Mouse (Mus musculus): ENCODE results near the gene Tsacc. TPM values are rescaled to one million over a fixed set of nuclear protein-coding genes. Genes with fewer than 3 reads are reported as not detected.
"Not testable (repeated sequence)": the region's sequence is repeated elsewhere in the genome, so short reads cannot be mapped to it uniquely, and the experiment has no call there.

The Tsacc gene
- polyA plus RNA-seq, 1 experiment from 2014 or later: 10.9 TPM

- Histone ChIP-seq H3K4me1 (replicated peaks) (peaks cover 24% of the 10 kb centered on the region), H3K27ac (no peak overlapping the region), H3K36me3 (peaks cover 48% of the 10 kb centered on the region), H3K4me3 (no peak overlapping the region), H3K9ac (no peak overlapping the region), H3K4me2 (peak overlapping the region; percentile 85; the same call in 1 of the 2 replicates), H3K27me3 (no peaks in the 10 kb centered on the region), H3K9me3 (no peaks in the 10 kb centered on the region)
- ATAC-seq (ENCODE audit: low FRiP score): no peak
- 96% methylated on average over 1 of the region's 1 CpGs for WGBS
These were observed 2.4 kb upstream of the Tsacc start for GRCm38 (mm10) chr3:88299172-88299571.

GRCm38 (mm10) chr3:88297321-88297851 lies 587 bp upstream of the Tsacc start:
- under 1% methylated on average over 30 of the region's 30 CpGs for WGBS
- Histone ChIP-seq H3K9me3 (no peaks in the 10 kb centered on the region), H3K27ac (peak overlapping the region; percentile 95), H3K4me1 (replicated peaks) (peaks cover 24% of the 10 kb centered on the region), H3K27me3 (no peaks in the 10 kb centered on the region), H3K4me2 (peak overlapping the region; percentile 85), H3K4me3 (peak overlapping the region; percentile 83), H3K9ac (peak overlapping the region; percentile 90), H3K36me3 (peaks cover 32% of the 10 kb centered on the region)
- peak; percentile 18 for ATAC-seq (ENCODE audit: low FRiP score)

GRCm38 (mm10) chr3:88296110-88296560 lies 664 bp downstream of the Tsacc start:
- H3K4me2 ChIP-seq: peak overlapping the region; percentile 85
- peaks cover 24% of the 10 kb centered on the region for H3K4me1 ChIP-seq (replicated peaks)
- no peaks in the 10 kb centered on the region for H3K27me3 ChIP-seq
- H3K9me3 ChIP-seq: no peaks in the 10 kb centered on the region
- peaks cover 20% of the 10 kb centered on the region for H3K36me3 ChIP-seq
- peak overlapping the region; percentile 69 for H3K9ac ChIP-seq
- WGBS: 1% methylated on average over 12 of the region's 12 CpGs
- ATAC-seq (ENCODE audit: low FRiP score): peak; percentile 30
- peak overlapping the region; percentile 88 for H3K27ac ChIP-seq
- H3K4me3 ChIP-seq: peak overlapping the region; percentile 83

- 64% methylated on average over 1 of the region's 1 CpGs for WGBS
- peaks cover 24% of the 10 kb centered on the region for H3K4me1 ChIP-seq (replicated peaks)
- H3K9me3 ChIP-seq; H3K27me3 ChIP-seq; H3K27ac ChIP-seq; ATAC-seq (ENCODE audit: low FRiP score): not testable (repeated sequence)
- H3K4me2 ChIP-seq: peak overlapping the region; percentile 85; the same call in 1 of the 2 replicates
- peaks cover 11% of the 10 kb centered on the region for H3K36me3 ChIP-seq
- H3K4me3 ChIP-seq: 0 out of 2 replicates have a peak overlapping the region, but pooled peaks have one; percentile 83
- peak overlapping the region; percentile 69 for H3K9ac ChIP-seq
These were observed 1.5 kb downstream of the Tsacc start for GRCm38 (mm10) chr3:88295272-88295671.

GRCm38 (mm10) chr3:88291970-88292369 lies 4.8 kb downstream of the Tsacc start:
- H3K36me3 ChIP-seq: no peaks in the 10 kb centered on the region
- no peak overlapping the region for H3K4me2 ChIP-seq
- no peak overlapping the region for H3K9ac ChIP-seq
- ATAC-seq (ENCODE audit: low FRiP score): no peak
- no peaks in the 10 kb centered on the region for H3K27me3 ChIP-seq
- no peak overlapping the region for H3K4me3 ChIP-seq
- no peaks in the 10 kb centered on the region for H3K9me3 ChIP-seq
- WGBS: 45% methylated on average over 4 of the region's 4 CpGs
- H3K27ac ChIP-seq: no peak overlapping the region
- peaks cover 5% of the 10 kb centered on the region for H3K4me1 ChIP-seq (replicated peaks)

GRCm38 (mm10) chr3:88288133-88288713 lies 8.6 kb downstream of the Tsacc start:
- not testable (repeated sequence) for H3K27me3 ChIP-seq; H3K36me3 ChIP-seq; H3K4me3 ChIP-seq; H3K4me1 ChIP-seq (replicated peaks); H3K27ac ChIP-seq; ATAC-seq (ENCODE audit: low FRiP score); H3K4me2 ChIP-seq; H3K9me3 ChIP-seq; H3K9ac ChIP-seq
- 73% methylated on average over 10 of the region's 10 CpGs for WGBS

- ATAC-seq (ENCODE audit: low FRiP score): no peak
- H3K36me3 ChIP-seq: no peaks in the 10 kb centered on the region
- no peak within 1 kb of the TSS for H3K4me2 ChIP-seq
- no peaks in the 10 kb centered on the region for H3K27me3 ChIP-seq
- no peaks in the 10 kb centered on the region for H3K4me1 ChIP-seq (replicated peaks)
- H3K4me3 ChIP-seq: no peak within 1 kb of the TSS
- H3K9ac ChIP-seq: no peak within 1 kb of the TSS
- H3K9me3 ChIP-seq: no peaks in the 10 kb centered on the region
- no peak within 1 kb of the TSS for H3K27ac ChIP-seq
- 98% methylated on average over 4 of the region's 4 CpGs for WGBS
These were observed 9.7 kb downstream of the Tsacc start, which contains the start of gene Gm38392 for GRCm38 (mm10) chr3:88287110-88287509. Gm38392 (minus strand) TSS chr3:88287210.

GRCm38 (mm10) chr3:88285565-88285895 lies 11.3 kb downstream of the Tsacc start:
- not testable (repeated sequence) for H3K4me1 ChIP-seq (replicated peaks); H3K4me2 ChIP-seq; H3K27ac ChIP-seq; H3K36me3 ChIP-seq; H3K27me3 ChIP-seq; H3K9me3 ChIP-seq; H3K9ac ChIP-seq; ATAC-seq (ENCODE audit: low FRiP score); H3K4me3 ChIP-seq
- WGBS: no CpG with 5 or more reads among the region's 2 CpGs

- not testable (repeated sequence) for H3K4me3 ChIP-seq; H3K9me3 ChIP-seq; H3K27me3 ChIP-seq; H3K4me2 ChIP-seq; ATAC-seq (ENCODE audit: low FRiP score); H3K36me3 ChIP-seq; H3K4me1 ChIP-seq (replicated peaks); H3K27ac ChIP-seq; H3K9ac ChIP-seq
- WGBS: 96% methylated on average over 14 of the region's 14 CpGs
These were observed 11.8 kb downstream of the Tsacc start for GRCm38 (mm10) chr3:88284815-88285564.

- ATAC-seq (ENCODE audit: low FRiP score); H3K36me3 ChIP-seq: not testable (repeated sequence)
- 68% methylated on average over 11 of the region's 11 CpGs for WGBS
These were observed 15.5 kb downstream of the Tsacc start for GRCm38 (mm10) chr3:88281141-88281916.

GRCm38 (mm10) chr3:88280035-88280434 lies 16.8 kb downstream of the Tsacc start:
- H3K4me2 ChIP-seq: no peak overlapping the region
- H3K9me3 ChIP-seq: no peaks in the 10 kb centered on the region
- no peak for ATAC-seq (ENCODE audit: low FRiP score)
- H3K9ac ChIP-seq: no peak overlapping the region
- H3K36me3 ChIP-seq: no peaks in the 10 kb centered on the region
- no peak overlapping the region for H3K27ac ChIP-seq
- no peaks in the 10 kb centered on the region for H3K27me3 ChIP-seq
- WGBS: 91% methylated on average over 2 of the region's 2 CpGs
- H3K4me3 ChIP-seq: no peak overlapping the region
- no peaks in the 10 kb centered on the region for H3K4me1 ChIP-seq (replicated peaks)

More at GRCm38 (mm10) chr3:88281141-88281916, 15.5 kb downstream of the Tsacc start:
- not testable (repeated sequence) for H3K27me3 ChIP-seq; H3K4me3 ChIP-seq; H3K9ac ChIP-seq; H3K27ac ChIP-seq; H3K4me1 ChIP-seq (replicated peaks); H3K9me3 ChIP-seq; H3K4me2 ChIP-seq

- no peak overlapping the region for H3K4me2 ChIP-seq
- 44% methylated on average over 7 of the region's 7 CpGs for WGBS
- no peaks in the 10 kb centered on the region for H3K36me3 ChIP-seq
- no peaks in the 10 kb centered on the region for H3K27me3 ChIP-seq
- H3K9me3 ChIP-seq: no peaks in the 10 kb centered on the region
- no peak overlapping the region for H3K9ac ChIP-seq
- H3K27ac ChIP-seq: no peak overlapping the region
- H3K4me3 ChIP-seq: no peak overlapping the region
- ATAC-seq (ENCODE audit: low FRiP score): no peak
- H3K4me1 ChIP-seq (replicated peaks): no peaks in the 10 kb centered on the region
These were observed 20.2 kb downstream of the Tsacc start for GRCm38 (mm10) chr3:88276529-88277143.
